Mouse (Mus musculus) thymus, adult 2 months (tissue): Measurements from ENCODE around the gene Tenm2.

ENCODE experiments used
- CTCF ChIP-seq: fragments of 200-500 bp; IDR thresholded peaks from 2 replicates; pipeline ENCODE4 v1.5.1; 2012; ENCODE audit warnings: mild to moderate bottlenecking, control low read depth, low read length, moderate library complexity, borderline replicate concordance; ENCODE audit not compliant: control insufficient read depth, poor library complexity, insufficient read depth; ENCODE audit errors: extremely low read depth
- POLR2A ChIP-seq: fragments of 200-500 bp; IDR thresholded peaks from 2 replicates; pipeline ENCODE4 v1.6.1; 2012; ENCODE audit warnings: mild to moderate bottlenecking, low read length, control low read depth, moderate library complexity; ENCODE audit not compliant: control insufficient read depth, poor library complexity, insufficient read depth; ENCODE audit errors: extremely low read depth

DNA sequence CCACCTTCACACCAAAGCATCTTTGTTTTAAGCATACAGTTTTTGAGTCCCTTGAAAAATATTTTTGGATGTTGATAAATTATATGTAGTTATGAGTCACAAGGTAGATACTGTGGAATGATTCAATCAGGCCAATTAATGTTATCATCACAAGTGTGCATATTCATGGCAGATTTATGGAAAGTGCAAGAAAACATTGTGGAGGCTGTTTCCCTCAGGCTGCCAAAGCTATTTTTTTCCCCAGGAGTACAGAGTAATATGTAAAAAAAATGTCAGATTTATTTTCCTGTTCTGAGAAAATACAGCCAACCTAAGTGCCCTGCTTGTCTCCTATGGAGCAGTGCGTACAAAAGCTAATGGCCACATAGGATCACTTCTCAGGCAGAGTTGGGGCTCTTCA lies 882.5 kb downstream of the Tenm2 start:
- TF ChIP-seq CTCF (no peak), POLR2A (no peak)
